Mouse (Mus musculus) lung, embryonic 16.5 days (tissue): ENCODE data around the gene Slc45a1. TPM values are rescaled to one million over a fixed set of nuclear protein-coding genes. Genes with fewer than 3 reads are reported as not detected.
A peak's percentile ranks its signal among the peaks of the same experiment; 100 is the strongest.

Experiments used
- ATAC-seq: fragments of 200-750 bp; cut with Nextera tagmentation; 2 replicates; pipeline ENCODE4 v1.8.0; 2017; ENCODE audit warnings: low read depth, mild to moderate bottlenecking, moderate library complexity
- H3K27ac ChIP-seq: fragments of 300-500 bp; sonication (generic); 2 replicates; pipeline ENCODE4 v1.5.1; 2014; ENCODE audit warnings: mild to moderate bottlenecking, control low read depth, low read length
- H3K27me3 ChIP-seq: fragments of 300-500 bp; sonication (generic); 2 replicates; pipeline ENCODE4 v1.6.1; 2014; ENCODE audit warnings: low read depth, low read length, mixed read lengths; ENCODE audit not compliant: control insufficient read depth, insufficient read depth
- H3K36me3 ChIP-seq: fragments of 300-500 bp; sonication (generic); 2 replicates; pipeline ENCODE4 v1.6.1; 2014; ENCODE audit warnings: low read length; ENCODE audit not compliant: control insufficient read depth, insufficient read depth
- H3K4me1 ChIP-seq: fragments of 300-500 bp; sonication (generic); replicated peaks from 2 replicates; pipeline ENCODE4 v1.6.1; 2014; ENCODE audit warnings: low read length, mixed read lengths; ENCODE audit not compliant: control insufficient read depth, insufficient read depth
- H3K4me2 ChIP-seq: fragments of 300-500 bp; sonication (generic); 2 replicates; pipeline ENCODE4 v1.6.1; 2014; ENCODE audit warnings: low read depth, low read length, control low read depth
- H3K4me3 ChIP-seq: fragments of 300-500 bp; sonication (generic); 2 replicates; pipeline ENCODE4 v1.5.1; 2014; ENCODE audit warnings: mild to moderate bottlenecking, low read length, control low read depth
- H3K9ac ChIP-seq: fragments of 300-500 bp; sonication (generic); 2 replicates; pipeline ENCODE4 v1.6.1; 2014; ENCODE audit warnings: low read length, control low read depth
- H3K9me3 ChIP-seq: fragments of 300-500 bp; sonication (generic); 2 replicates; pipeline ENCODE4 v1.6.1; 2016; ENCODE audit warnings: low read length; ENCODE audit not compliant: control insufficient read depth
- WGBS: fragments of 180-500 bp; shearing (Covaris S2); extraction: QIAGEN DNeasy Blood & Tissue Kit; methylation state at CpG from one replicate; pipeline ENCODE4 v1.1.7; 2014; 5-methylcytosine and 5-hydroxymethylcytosine counted together
- polyA plus RNA-seq: library from polyadenylated mRNA; unstranded; fragments of >200 nt; fragmentation: Nextera tagmentation; extraction: Ambion mirVana; gene quantifications from 2 replicates; pipeline ENCODE4 v1.2.1, GENCODE M21; 2015

The Slc45a1 gene
- polyA plus RNA-seq, 1 experiment from 2014 or later = 0.14 TPM

GRCm38 (mm10) chr4:150590621-150591282 is 61.2 kb downstream of the Slc45a1 start:
- Histone ChIP-seq H3K9ac (no peak overlapping the region), H3K4me2 (no peak overlapping the region), H3K4me1 (peaks cover 45% of the 10 kb centered on the region), H3K36me3 (no peaks in the 10 kb centered on the region), H3K4me3 (no peak overlapping the region), H3K9me3 (no peaks in the 10 kb centered on the region), H3K27me3 (no peaks in the 10 kb centered on the region), H3K27ac (peak overlapping the region; percentile 7; the same call in 1 of the 2 replicates)
- ATAC-seq = no peak
- 38% methylated on average over 3 of the region's 3 CpGs for WGBS

DNA sequence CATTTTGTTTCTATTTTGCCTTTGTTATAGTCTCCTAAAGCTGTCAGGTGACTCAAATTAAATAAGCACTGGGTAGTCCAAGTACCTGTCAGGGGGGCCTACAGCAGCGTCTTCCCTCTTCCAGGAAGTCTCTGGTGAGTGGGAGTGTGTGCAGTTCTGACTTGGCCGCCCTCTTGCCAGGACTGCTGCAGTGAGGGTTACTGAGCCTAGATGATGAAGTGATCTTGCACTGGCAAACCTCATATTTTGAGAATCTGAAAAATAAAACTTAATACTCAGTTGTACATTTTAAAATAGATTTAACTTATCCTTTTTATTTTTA is 63.7 kb downstream of the Slc45a1 start:
- no peak for ATAC-seq
- H3K27ac ChIP-seq = no peak overlapping the region

DNA sequence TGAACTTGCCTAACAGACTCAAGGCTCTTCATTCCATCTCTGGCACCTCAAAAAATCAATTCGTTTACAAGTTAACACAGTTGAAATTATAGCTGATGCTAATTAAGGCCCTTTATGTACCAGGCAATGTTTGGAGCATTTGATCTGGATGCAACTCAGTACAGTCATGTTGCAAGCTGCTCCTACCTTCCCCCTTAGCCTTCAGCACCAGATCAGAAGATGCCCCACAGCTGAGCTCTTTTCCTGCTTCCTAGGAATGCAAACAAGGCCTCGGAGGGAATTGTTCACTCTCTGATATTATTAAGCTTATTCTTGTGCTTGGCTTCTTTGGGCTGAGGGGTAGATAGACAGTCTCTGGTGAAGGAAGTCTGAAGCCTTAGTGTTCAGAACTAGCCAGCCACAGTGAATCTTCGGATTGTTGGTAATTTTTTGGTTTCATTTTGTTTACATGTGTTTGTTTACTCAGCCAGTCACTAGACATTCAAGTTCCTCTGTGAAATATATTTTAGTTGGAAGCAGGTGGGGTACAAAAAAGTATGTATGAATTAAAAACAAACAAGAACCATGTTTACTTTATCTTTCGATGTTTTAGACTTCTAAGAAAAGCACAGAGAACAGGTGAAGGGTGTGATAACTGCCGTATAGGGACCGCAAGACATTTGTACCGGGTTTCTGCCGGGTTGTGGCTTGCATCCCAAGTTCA is 64.2 kb downstream of the Slc45a1 start:
- Histone ChIP-seq H3K36me3 (no peaks in the 10 kb centered on the region), H3K9ac (no peak overlapping the region), H3K4me2 (no peak overlapping the region), H3K9me3 (no peaks in the 10 kb centered on the region), H3K4me1 (peaks cover 65% of the 10 kb centered on the region), H3K27ac (0 out of 2 replicates have a peak overlapping the region, but pooled peaks have one; percentile 3), H3K27me3 (no peaks in the 10 kb centered on the region), H3K4me3 (no peak overlapping the region)
- WGBS = 51% methylated on average over 8 of the region's 8 CpGs
- no peak for ATAC-seq

More for the DNA sequence above, 63.7 kb downstream of the Slc45a1 start:
- Histone ChIP-seq H3K9ac (no peak overlapping the region), H3K36me3 (no peaks in the 10 kb centered on the region), H3K4me3 (no peak overlapping the region), H3K27me3 (no peaks in the 10 kb centered on the region), H3K9me3 (no peaks in the 10 kb centered on the region), H3K4me2 (no peak overlapping the region), H3K4me1 (peaks cover 63% of the 10 kb centered on the region)
- WGBS = 59% methylated on average over 2 of the region's 2 CpGs

DNA sequence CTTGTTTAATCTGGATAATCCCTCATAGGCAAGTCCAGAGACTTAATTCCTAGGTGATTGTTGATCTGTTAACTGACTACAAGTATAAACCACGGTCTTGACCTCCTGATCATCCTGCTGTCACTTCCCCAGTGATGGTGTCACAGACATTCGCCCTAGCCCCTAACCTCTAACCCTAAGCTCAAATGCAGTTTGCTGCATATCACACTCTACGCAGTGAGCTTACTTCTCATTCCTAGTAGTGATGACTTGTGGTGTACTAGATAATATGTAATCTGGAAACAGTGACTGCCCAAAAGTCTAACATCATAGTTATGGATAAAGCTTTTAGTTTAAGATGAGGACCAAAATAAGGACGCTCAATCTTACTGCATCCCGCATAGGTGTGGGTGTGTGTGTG is 65.7 kb downstream of the Slc45a1 start:
- H3K4me3 ChIP-seq = no peak overlapping the region
- WGBS = 83% methylated on average over 5 of the region's 5 CpGs
- H3K27me3 ChIP-seq = no peaks in the 10 kb centered on the region
- no peak overlapping the region for H3K9ac ChIP-seq
- H3K4me2 ChIP-seq = no peak overlapping the region
- no peaks in the 10 kb centered on the region for H3K9me3 ChIP-seq
- H3K27ac ChIP-seq = no peak overlapping the region
- H3K36me3 ChIP-seq = no peaks in the 10 kb centered on the region
- ATAC-seq = no peak
- H3K4me1 ChIP-seq = peaks cover 64% of the 10 kb centered on the region

DNA sequence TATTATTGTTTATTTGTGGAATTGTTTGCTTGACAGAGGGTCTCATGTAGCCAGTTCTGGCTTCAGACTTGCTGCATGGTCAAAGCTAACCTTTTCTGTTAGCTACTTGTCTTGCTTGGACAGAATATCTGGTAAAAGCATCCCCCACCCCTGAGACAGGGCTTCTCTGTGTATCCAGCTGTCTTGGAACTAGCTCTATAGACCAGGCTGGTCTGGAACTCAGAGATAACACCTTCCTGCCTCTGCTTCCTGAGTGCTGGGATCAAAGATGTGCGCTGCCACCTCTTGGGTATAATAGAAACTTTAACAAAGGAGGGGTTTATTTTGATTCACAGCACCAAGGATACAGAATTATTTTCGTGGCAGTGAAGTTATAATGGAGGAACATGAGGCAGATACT is 66.2 kb downstream of the Slc45a1 start:
- Histone ChIP-seq H3K4me1 (peaks cover 59% of the 10 kb centered on the region), H3K4me2 (no peak overlapping the region), H3K27me3 (no peaks in the 10 kb centered on the region), H3K4me3 (no peak overlapping the region), H3K9ac (no peak overlapping the region), H3K36me3 (no peaks in the 10 kb centered on the region), H3K9me3 (no peaks in the 10 kb centered on the region), H3K27ac (no peak overlapping the region)
- ATAC-seq = no peak
- 83% methylated on average over 2 of the region's 2 CpGs for whole genome bisulfite sequencing

GRCm38 (mm10) chr4:150583777-150584135 is 68.2 kb downstream of the Slc45a1 start:
- Histone ChIP-seq H3K27me3 (no peaks in the 10 kb centered on the region), H3K9ac (peak overlapping the region; percentile 53; the same call in 1 of the 2 replicates), H3K4me1 (peaks cover 53% of the 10 kb centered on the region), H3K4me3 (no peak overlapping the region), H3K27ac (peak overlapping the region; percentile 96), H3K9me3 (no peaks in the 10 kb centered on the region), H3K36me3 (no peaks in the 10 kb centered on the region), H3K4me2 (peak overlapping the region; percentile 39)
- peak; percentile 92 for ATAC-seq
- WGBS = 18% methylated on average over 3 of the region's 3 CpGs

DNA sequence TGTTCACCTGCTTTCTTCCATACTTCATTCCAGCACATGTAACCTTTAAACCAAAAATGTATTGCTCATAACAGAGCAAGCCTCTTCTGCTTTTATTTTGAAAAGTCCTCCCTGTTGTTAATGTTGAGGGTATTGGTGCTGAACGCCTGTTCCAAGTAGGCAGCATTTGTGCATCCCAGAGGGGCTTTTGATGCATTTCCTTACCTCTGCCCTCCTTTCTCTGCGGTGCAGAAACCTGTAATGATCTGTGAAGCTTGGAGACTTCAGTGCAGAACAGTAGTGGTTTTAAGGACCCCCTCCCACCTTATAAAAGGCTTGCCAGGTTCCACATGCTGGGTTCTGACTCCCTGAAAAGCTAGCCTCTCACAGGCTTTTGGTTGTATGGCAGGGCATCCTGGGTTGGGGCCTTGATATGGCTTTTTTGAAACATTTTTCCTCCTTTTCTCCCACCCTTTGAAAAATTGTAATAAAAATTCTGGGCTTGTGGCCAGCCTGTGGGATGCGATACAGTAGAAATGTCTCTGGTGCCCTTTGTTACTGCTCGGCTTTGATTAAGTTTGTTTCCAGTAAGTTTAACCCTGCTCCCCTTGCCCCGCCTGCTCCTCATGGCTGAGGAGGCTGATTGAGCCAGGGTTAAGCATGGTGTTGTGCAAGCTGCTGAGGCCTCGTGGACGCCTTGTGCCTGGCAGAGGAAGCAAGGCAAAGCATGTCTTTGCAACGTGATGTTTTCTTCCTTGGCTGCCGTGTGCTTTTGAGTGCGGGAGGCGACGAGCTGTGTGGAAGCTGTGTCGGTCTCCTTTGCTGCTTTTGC is 68.8 kb downstream of the Slc45a1 start:
- Histone ChIP-seq H3K36me3 (no peaks in the 10 kb centered on the region), H3K9ac (peak overlapping the region; percentile 53), H3K4me1 (peaks cover 53% of the 10 kb centered on the region), H3K27me3 (no peaks in the 10 kb centered on the region), H3K9me3 (no peaks in the 10 kb centered on the region), H3K4me3 (no peak overlapping the region), H3K4me2 (peak overlapping the region; percentile 39), H3K27ac (peak overlapping the region; percentile 96)
- ATAC-seq = peak; percentile 95
- 14% methylated on average over 13 of the region's 13 CpGs for WGBS

- Histone ChIP-seq H3K4me2 (no peak overlapping the region), H3K27me3 (no peaks in the 10 kb centered on the region), H3K4me3 (no peak overlapping the region), H3K9ac (0 out of 2 replicates have a peak overlapping the region, but pooled peaks have one; percentile 17), H3K9me3 (no peaks in the 10 kb centered on the region), H3K36me3 (no peaks in the 10 kb centered on the region), H3K27ac (peak overlapping the region; percentile 96), H3K4me1 (peaks cover 46% of the 10 kb centered on the region)
- WGBS = 52% methylated on average over 10 of the region's 10 CpGs
- ATAC-seq = no peak
Measured at GRCm38 (mm10) chr4:150581931-150582723, 69.8 kb downstream of the Slc45a1 start.
